Mouse (Mus musculus): ENCODE measurements around the gene Cct5. TPM values are rescaled to one million over a fixed set of nuclear protein-coding genes. Genes with fewer than 3 reads are reported as not detected.
A peak's percentile ranks its signal among the peaks of the same experiment; 100 is the strongest.
"Not testable (repeated sequence)": the region's sequence is repeated elsewhere in the genome, so short reads cannot be mapped to it uniquely, and the experiment has no call there.

The Cct5 gene
- total and polyA plus RNA-seq, 2 experiments from 2014 or later, result 279 to 416 TPM

DNA sequence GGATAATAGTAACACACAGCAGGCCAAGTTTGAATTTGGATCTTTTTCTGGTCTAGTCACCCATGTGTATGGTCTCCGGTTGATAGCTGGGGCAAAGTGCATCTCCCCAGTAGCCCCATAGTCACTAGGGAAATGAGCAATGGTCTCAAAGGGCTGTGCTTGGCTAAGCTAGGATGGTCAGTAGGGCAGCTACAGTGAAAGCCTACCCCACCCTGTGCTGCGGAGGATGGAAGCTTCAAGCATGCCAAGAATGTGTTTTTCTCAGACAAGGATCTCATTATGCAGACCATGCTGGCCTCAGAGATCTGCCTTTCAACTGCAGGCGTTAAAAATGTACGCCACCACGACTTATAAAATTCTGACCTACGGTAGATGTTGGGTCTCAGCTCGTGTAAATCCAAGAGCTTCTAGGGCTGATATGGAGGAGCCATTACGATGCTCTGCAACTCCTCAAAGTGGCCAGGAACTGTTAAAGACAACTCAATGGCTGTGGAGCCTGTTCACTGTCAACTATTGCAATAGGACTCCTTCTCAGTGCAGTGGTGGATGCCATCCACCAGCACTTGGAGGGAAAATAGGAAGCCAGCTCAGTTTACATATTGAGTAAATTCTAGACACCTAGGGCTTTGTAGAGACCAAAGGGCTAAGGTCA, 12.5 kb downstream of the Cct5 start:
- H3K4me1 ChIP-seq (ENCODE audit: insufficient read depth, low read length), result no peaks in the 10 kb centered on the region
- DNase-seq (ENCODE audit: low spot score), result peak; percentile 12
- no peak overlapping the region for H3K4me3 ChIP-seq (ENCODE audit: low read length)
- H3K9me3 ChIP-seq (ENCODE audit: low read length), result no peaks in the 10 kb centered on the region
- ATAC-seq, result no peak
- TF ChIP-seq CTCF (IDR thresholded peaks at IDR 0.05; ENCODE audit: low read depth), result no peak
- no peak overlapping the region for H3K4me2 ChIP-seq (ENCODE audit: low read depth, low read length)
- no peaks in the 10 kb centered on the region for H3K27me3 ChIP-seq (ENCODE audit: insufficient read depth, low read length)
- 57% methylated on average over 8 of the region's 8 CpGs for WGBS
- peaks cover 39% of the 10 kb centered on the region for H3K36me3 ChIP-seq (ENCODE audit: insufficient read depth, low read length)
- H3K27ac ChIP-seq, result no peak overlapping the region
- no peak overlapping the region for H3K9ac ChIP-seq (replicated peaks; ENCODE audit: low read length)

DNA sequence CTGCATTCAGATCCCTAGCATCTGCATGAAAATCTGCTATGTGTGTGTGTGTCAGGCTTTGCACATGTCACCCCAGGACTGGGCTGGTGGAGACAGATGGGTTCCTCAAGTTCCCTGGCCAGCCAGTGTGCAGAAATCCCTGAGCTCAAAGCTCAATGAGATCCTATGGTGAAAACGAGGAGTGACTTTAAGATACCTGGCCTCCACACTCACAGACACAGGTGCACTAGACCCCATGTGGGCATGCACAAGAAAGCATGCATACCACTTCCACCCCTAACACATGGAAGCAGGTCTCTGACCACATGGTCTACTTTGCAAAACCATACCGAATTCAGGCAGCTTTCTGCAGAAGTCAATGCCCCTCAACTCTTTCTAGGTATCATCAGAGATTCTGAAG, 13.8 kb downstream of the Cct5 start:
- no peaks in the 10 kb centered on the region for H3K4me1 ChIP-seq (ENCODE audit: insufficient read depth, low read length)
- no peak for TF ChIP-seq CTCF (IDR thresholded peaks at IDR 0.05; ENCODE audit: low read depth)
- WGBS, result 82% methylated on average over 2 of the region's 2 CpGs
- no peak overlapping the region for H3K27ac ChIP-seq
- H3K36me3 ChIP-seq (ENCODE audit: insufficient read depth, low read length), result peaks cover 28% of the 10 kb centered on the region
- H3K27me3 ChIP-seq (ENCODE audit: insufficient read depth, low read length), result no peaks in the 10 kb centered on the region
- H3K4me3 ChIP-seq (ENCODE audit: low read length), result no peak overlapping the region
- H3K9me3 ChIP-seq (ENCODE audit: low read length), result no peaks in the 10 kb centered on the region
- ATAC-seq, result no peak
- no peak overlapping the region for H3K4me2 ChIP-seq (ENCODE audit: low read depth, low read length)
- DNase-seq (ENCODE audit: low spot score), result no peak
- no peak overlapping the region for H3K9ac ChIP-seq (replicated peaks; ENCODE audit: low read length)

DNA sequence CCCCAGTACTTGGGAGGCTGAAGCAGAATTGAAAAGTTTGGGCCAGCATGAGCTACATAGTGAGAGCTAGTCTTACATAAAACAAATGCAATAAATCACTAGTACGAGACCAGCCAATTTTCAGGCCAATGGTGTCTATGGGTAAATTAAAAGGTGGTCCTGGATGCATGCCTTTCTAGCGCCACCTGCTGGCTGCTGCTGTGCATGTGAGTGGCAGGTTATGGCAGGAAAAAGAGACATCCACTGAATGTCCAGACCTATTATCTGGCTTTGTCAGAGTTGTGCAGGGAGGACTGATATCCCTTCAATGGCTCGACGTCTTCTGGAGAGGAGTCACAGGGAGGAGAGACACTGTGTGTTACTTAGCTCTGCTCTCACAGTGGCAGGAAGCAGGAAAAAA, 15.1 kb downstream of the Cct5 start:
- H3K9ac ChIP-seq (replicated peaks; ENCODE audit: low read length), result no peak overlapping the region
- H3K4me3 ChIP-seq (ENCODE audit: low read length), result no peak overlapping the region
- no peak overlapping the region for H3K27ac ChIP-seq
- peak; percentile 94 for DNase-seq (ENCODE audit: low spot score)
- H3K4me2 ChIP-seq (ENCODE audit: low read depth, low read length), result no peak overlapping the region
- no peaks in the 10 kb centered on the region for H3K4me1 ChIP-seq (ENCODE audit: insufficient read depth, low read length)
- peaks cover 16% of the 10 kb centered on the region for H3K36me3 ChIP-seq (ENCODE audit: insufficient read depth, low read length)
- H3K27me3 ChIP-seq (ENCODE audit: insufficient read depth, low read length), result no peaks in the 10 kb centered on the region
- peak; percentile 99 for TF ChIP-seq CTCF (IDR thresholded peaks at IDR 0.05; ENCODE audit: low read depth)
- peak; percentile 62 for ATAC-seq
- no peaks in the 10 kb centered on the region for H3K9me3 ChIP-seq (ENCODE audit: low read length)
- 0% methylated on average over 4 of the region's 4 CpGs for WGBS

DNA sequence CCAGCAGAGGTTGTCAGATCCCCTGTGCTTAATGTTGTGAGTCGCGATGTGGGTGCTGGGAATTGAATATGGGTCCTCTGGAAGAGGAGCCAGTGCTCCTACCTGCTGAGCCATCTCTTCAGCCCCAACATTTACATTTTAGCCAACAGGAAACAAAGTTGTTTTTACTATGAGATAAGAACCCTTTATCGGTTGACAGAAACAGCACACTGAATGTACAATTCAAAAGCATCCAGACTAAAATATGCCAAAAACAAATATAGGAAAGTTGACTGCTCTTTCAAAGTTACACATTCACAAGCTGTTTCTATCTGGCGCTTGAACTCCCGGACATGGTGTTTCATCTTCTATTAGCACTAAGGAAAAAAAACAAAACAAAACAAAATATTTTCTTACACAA, 15.5 kb downstream of the Cct5 start:
- no peak for DNase-seq (ENCODE audit: low spot score)
- Histone ChIP-seq H3K9me3 (ENCODE audit: low read length) (no peaks in the 10 kb centered on the region), H3K4me3 (ENCODE audit: low read length) (no peak overlapping the region), H3K4me2 (ENCODE audit: low read depth, low read length) (no peak overlapping the region), H3K4me1 (ENCODE audit: insufficient read depth, low read length) (no peaks in the 10 kb centered on the region), H3K27ac (no peak overlapping the region), H3K36me3 (ENCODE audit: insufficient read depth, low read length) (peaks cover 14% of the 10 kb centered on the region), H3K9ac (replicated peaks; ENCODE audit: low read length) (no peak overlapping the region), H3K27me3 (ENCODE audit: insufficient read depth, low read length) (no peaks in the 10 kb centered on the region)
- 84% methylated on average over 5 of the region's 5 CpGs for WGBS
- TF ChIP-seq CTCF (IDR thresholded peaks at IDR 0.05; ENCODE audit: low read depth), result no peak
- ATAC-seq, result no peak

DNA sequence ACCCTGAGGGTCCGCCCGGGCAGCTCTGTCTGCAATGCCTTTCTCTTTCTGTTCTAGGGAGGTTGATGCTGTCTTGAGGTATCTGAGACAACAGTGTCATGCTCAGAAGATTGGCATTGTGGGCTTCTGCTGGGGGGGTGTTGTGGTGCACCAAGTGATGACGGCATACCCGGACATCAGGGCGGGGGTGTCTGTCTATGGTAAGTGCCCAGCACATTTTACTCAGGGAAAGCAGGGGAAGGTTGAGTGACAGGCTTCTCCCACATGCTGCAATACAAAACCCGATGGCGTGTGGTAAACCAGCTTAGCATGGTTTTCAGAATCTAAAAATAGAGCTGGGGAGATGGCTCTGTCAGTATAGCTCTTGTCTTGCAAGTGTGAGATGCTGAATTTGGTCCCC, 16.4 kb downstream of the Cct5 start:
- Histone ChIP-seq H3K27ac (no peak overlapping the region), H3K9ac (replicated peaks; ENCODE audit: low read length) (no peak overlapping the region), H3K4me1 (ENCODE audit: insufficient read depth, low read length) (no peaks in the 10 kb centered on the region), H3K27me3 (ENCODE audit: insufficient read depth, low read length) (no peaks in the 10 kb centered on the region), H3K9me3 (ENCODE audit: low read length) (no peaks in the 10 kb centered on the region), H3K4me3 (ENCODE audit: low read length) (no peak overlapping the region), H3K36me3 (ENCODE audit: insufficient read depth, low read length) (peaks cover 6% of the 10 kb centered on the region), H3K4me2 (ENCODE audit: low read depth, low read length) (no peak overlapping the region)
- DNase-seq (ENCODE audit: low spot score), result no peak
- WGBS, result 84% methylated on average over 7 of the region's 7 CpGs
- no peak for ATAC-seq
- TF ChIP-seq CTCF (IDR thresholded peaks at IDR 0.05; ENCODE audit: low read depth), result no peak

DNA sequence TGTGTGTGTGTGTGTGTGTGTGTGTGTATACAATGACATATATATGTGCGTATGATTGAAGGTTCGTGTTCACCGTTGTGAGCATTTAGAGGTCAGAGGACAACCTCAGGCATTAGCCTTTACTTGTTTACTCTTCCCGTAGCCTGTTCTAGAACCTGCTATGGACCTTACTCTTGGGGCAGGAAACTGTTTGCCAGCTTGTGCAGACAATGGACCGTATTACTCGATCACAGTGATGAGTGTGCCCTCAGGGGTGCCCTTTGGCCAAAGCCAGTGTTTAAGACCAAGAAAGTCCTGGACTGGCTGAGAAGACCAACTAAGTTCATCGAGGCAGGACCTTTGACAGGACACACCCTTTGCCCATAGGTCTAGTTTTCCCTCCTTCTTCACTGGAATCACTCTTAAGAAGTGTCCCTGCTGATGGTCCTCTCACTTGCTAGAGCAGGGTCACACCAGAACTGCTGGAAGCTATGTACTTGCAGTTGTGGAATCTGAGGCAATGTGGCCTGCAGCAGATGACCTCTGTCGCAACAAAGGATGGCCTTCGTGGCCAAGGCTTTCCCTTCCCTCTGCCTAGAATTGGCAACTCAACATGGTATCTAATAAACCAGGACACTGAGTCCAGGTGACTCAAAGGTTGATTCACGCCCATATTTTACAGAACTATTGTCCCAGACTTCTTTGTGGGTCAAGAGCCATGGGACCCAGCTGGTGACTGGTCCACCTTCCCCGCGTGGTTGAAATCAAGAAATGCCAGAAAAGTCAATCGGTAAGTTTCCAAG, 18.1 kb downstream of the Cct5 start:
- no peak for DNase-seq (ENCODE audit: low spot score)
- no peak overlapping the region for H3K4me2 ChIP-seq (ENCODE audit: low read depth, low read length)
- H3K27me3 ChIP-seq (ENCODE audit: insufficient read depth, low read length), result no peaks in the 10 kb centered on the region
- H3K9ac ChIP-seq (replicated peaks; ENCODE audit: low read length), result no peak overlapping the region
- no peak overlapping the region for H3K4me3 ChIP-seq (ENCODE audit: low read length)
- no peak for ATAC-seq
- H3K36me3 ChIP-seq (ENCODE audit: insufficient read depth, low read length), result no peaks in the 10 kb centered on the region
- WGBS, result 89% methylated on average over 13 of the region's 13 CpGs
- TF ChIP-seq CTCF (IDR thresholded peaks at IDR 0.05; ENCODE audit: low read depth), result no peak
- no peaks in the 10 kb centered on the region for H3K9me3 ChIP-seq (ENCODE audit: low read length)
- no peak overlapping the region for H3K27ac ChIP-seq
- H3K4me1 ChIP-seq (ENCODE audit: insufficient read depth, low read length), result no peaks in the 10 kb centered on the region

DNA sequence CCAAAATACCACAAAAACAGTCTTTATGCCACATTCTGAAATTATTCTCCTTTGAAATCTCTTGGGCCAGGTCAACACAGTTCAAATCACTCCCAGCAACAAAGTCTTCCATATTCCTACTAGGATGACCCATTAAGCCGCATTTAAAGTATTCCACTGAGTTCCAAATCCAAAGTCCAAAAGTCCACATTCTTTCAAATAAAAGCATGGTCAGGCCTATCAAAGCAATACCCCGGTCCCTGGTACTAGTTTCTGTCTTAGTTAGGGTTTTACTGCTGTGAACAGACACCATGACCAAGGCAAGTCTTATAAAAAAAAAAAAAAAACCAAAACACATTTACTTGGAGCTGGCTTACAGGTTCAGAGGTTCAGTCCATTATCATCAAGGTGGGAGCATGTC, 20.5 kb downstream of the Cct5 start:
- not testable (repeated sequence) for H3K27me3 ChIP-seq (ENCODE audit: insufficient read depth, low read length); DNase-seq (ENCODE audit: low spot score); H3K4me2 ChIP-seq (ENCODE audit: low read depth, low read length); ATAC-seq; H3K4me1 ChIP-seq (ENCODE audit: insufficient read depth, low read length); H3K4me3 ChIP-seq (ENCODE audit: low read length); H3K27ac ChIP-seq; H3K9me3 ChIP-seq (ENCODE audit: low read length); H3K36me3 ChIP-seq (ENCODE audit: insufficient read depth, low read length); H3K9ac ChIP-seq (replicated peaks; ENCODE audit: low read length)
- 97% methylated on average over 2 of the region's 2 CpGs for WGBS

Measured in hindbrain, postnatal 0 days (tissue).